Mouse (Mus musculus) forebrain, embryonic 14.5 days (tissue): Measurements from ENCODE around the gene Azin2. TPM values are rescaled to one million over a fixed set of nuclear protein-coding genes. Genes with fewer than 3 reads are reported as not detected.

Source experiments
- ATAC-seq: fragments of 200-750 bp; cut with Nextera tagmentation; 2 replicates; pipeline ENCODE4 v1.8.0; 2017; ENCODE audit warnings: mild to moderate bottlenecking, moderate library complexity
- DNase-seq: peaks from one replicate; pipeline ENCODE4 v3.0.0-alpha.2; 2015; ENCODE audit warnings: low spot score
- H3K27ac ChIP-seq: fragments of 300-500 bp; sonication (generic); 2 replicates; pipeline ENCODE4 v1.5.1; 2014; ENCODE audit warnings: low read depth, mild to moderate bottlenecking, control low read depth, low read length, moderate library complexity
- H3K27me3 ChIP-seq: fragments of 300-500 bp; sonication (generic); replicated peaks from 2 replicates; pipeline ENCODE4 v1.6.1; 2014; ENCODE audit warnings: low read length, control low read depth, mixed read lengths; ENCODE audit not compliant: control insufficient read depth, insufficient read depth
- H3K36me3 ChIP-seq: fragments of 300-500 bp; sonication (generic); 2 replicates; pipeline ENCODE4 v1.6.1; 2014; ENCODE audit warnings: low read length, control low read depth; ENCODE audit not compliant: control insufficient read depth, insufficient read depth
- H3K4me1 ChIP-seq: fragments of 300-500 bp; sonication (generic); 2 replicates; pipeline ENCODE4 v1.6.1; 2014; ENCODE audit warnings: antibody characterized with exemption, low read length, control low read depth; ENCODE audit not compliant: control insufficient read depth, insufficient read depth
- H3K4me2 ChIP-seq: fragments of 300-500 bp; sonication (generic); 2 replicates; pipeline ENCODE4 v1.6.1; 2014; ENCODE audit warnings: mild to moderate bottlenecking, control low read depth, low read length
- H3K4me3 ChIP-seq: fragments of 300-500 bp; sonication (generic); 2 replicates; pipeline ENCODE4 v1.5.1; 2014; ENCODE audit warnings: low read depth, low read length, control low read depth
- H3K9ac ChIP-seq: fragments of 300-500 bp; sonication (generic); 2 replicates; pipeline ENCODE4 v1.6.1; 2014; ENCODE audit warnings: mild to moderate bottlenecking, low read length, control low read depth, moderate library complexity
- H3K9me3 ChIP-seq: fragments of 300-500 bp; sonication (generic); replicated peaks from 2 replicates; pipeline ENCODE4 v1.6.1; 2016; ENCODE audit warnings: low read length, control low read depth, mixed read lengths; ENCODE audit not compliant: control insufficient read depth
- WGBS: fragments of 180-500 bp; shearing (Covaris S2); extraction: QIAGEN DNeasy Blood & Tissue Kit; methylation state at CpG from one replicate; pipeline ENCODE4 v1.1.7; 2014; 5-methylcytosine and 5-hydroxymethylcytosine counted together
- polyA plus RNA-seq: library from polyadenylated mRNA; unstranded; fragments of >200 nt; fragmentation: Nextera tagmentation; extraction: Ambion mirVana; gene quantifications from 2 replicates; pipeline ENCODE4 v1.2.1, GENCODE M21; 2014

Gene Azin2
- polyA plus RNA-seq, 1 experiment from 2014 or later, result 11.7 TPM

- no peaks in the 10 kb centered on the region for H3K27me3 ChIP-seq
- H3K36me3 ChIP-seq, result no peaks in the 10 kb centered on the region
- no peaks in the 10 kb centered on the region for H3K9me3 ChIP-seq
- no peak overlapping the region for H3K4me2 ChIP-seq
- no peaks in the 10 kb centered on the region for H3K4me1 ChIP-seq
- DNase-seq (no peak), ATAC-seq (no peak)
- WGBS, result 87% methylated on average over 2 of the region's 2 CpGs
- H3K4me3 ChIP-seq, result no peak overlapping the region
- H3K9ac ChIP-seq, result no peak overlapping the region
- no peak overlapping the region for H3K27ac ChIP-seq
These were observed 20.9 kb upstream of the Azin2 start for GRCm38 (mm10) chr4:128983151-128983550.

GRCm38 (mm10) chr4:128981833-128982180, 19.6 kb upstream of the Azin2 start:
- 77% methylated on average over 11 of the region's 11 CpGs for WGBS
- H3K4me1 ChIP-seq, result no peaks in the 10 kb centered on the region
- no peak overlapping the region for H3K9ac ChIP-seq
- no peaks in the 10 kb centered on the region for H3K36me3 ChIP-seq
- H3K27me3 ChIP-seq, result no peaks in the 10 kb centered on the region
- H3K4me3 ChIP-seq, result no peak overlapping the region
- H3K27ac ChIP-seq, result no peak overlapping the region
- H3K4me2 ChIP-seq, result no peak overlapping the region
- ATAC-seq, result no peak
- no peak for DNase-seq
- H3K9me3 ChIP-seq, result no peaks in the 10 kb centered on the region

GRCm38 (mm10) chr4:128980890-128981832, 18.9 kb upstream of the Azin2 start:
- Histone ChIP-seq H3K9me3 (no peaks in the 10 kb centered on the region), H3K4me2 (no peak overlapping the region), H3K4me3 (no peak overlapping the region), H3K4me1 (no peaks in the 10 kb centered on the region), H3K36me3 (no peaks in the 10 kb centered on the region), H3K27ac (no peak overlapping the region), H3K27me3 (no peaks in the 10 kb centered on the region), H3K9ac (no peak overlapping the region)
- DNase-seq (no peak), ATAC-seq (no peak)
- 81% methylated on average over 12 of the region's 12 CpGs for WGBS

- no peak overlapping the region for H3K27ac ChIP-seq
- DNase-seq, result no peak
- no peaks in the 10 kb centered on the region for H3K9me3 ChIP-seq
- ATAC-seq, result no peak
- H3K27me3 ChIP-seq, result no peaks in the 10 kb centered on the region
- H3K4me2 ChIP-seq, result no peak overlapping the region
- 58% methylated on average over 1 of the region's 1 CpGs for WGBS
- H3K4me3 ChIP-seq, result no peak overlapping the region
- H3K9ac ChIP-seq, result no peak overlapping the region
- no peaks in the 10 kb centered on the region for H3K4me1 ChIP-seq
- no peaks in the 10 kb centered on the region for H3K36me3 ChIP-seq
These were observed 16.4 kb upstream of the Azin2 start for GRCm38 (mm10) chr4:128978634-128979033.

- no peak overlapping the region for H3K4me2 ChIP-seq
- H3K27ac ChIP-seq, result no peak overlapping the region
- 66% methylated on average over 3 of the region's 3 CpGs for WGBS
- no peaks in the 10 kb centered on the region for H3K9me3 ChIP-seq
- no peaks in the 10 kb centered on the region for H3K4me1 ChIP-seq
- no peaks in the 10 kb centered on the region for H3K27me3 ChIP-seq
- no peak overlapping the region for H3K4me3 ChIP-seq
- H3K9ac ChIP-seq, result no peak overlapping the region
- H3K36me3 ChIP-seq, result no peaks in the 10 kb centered on the region
- DNase-seq (no peak), ATAC-seq (no peak)
These were observed 15.0 kb upstream of the Azin2 start for GRCm38 (mm10) chr4:128977217-128977616.

GRCm38 (mm10) chr4:128976577-128976976, 14.3 kb upstream of the Azin2 start:
- Histone ChIP-seq H3K4me1 (no peaks in the 10 kb centered on the region), H3K36me3 (no peaks in the 10 kb centered on the region), H3K4me2 (no peak overlapping the region), H3K9me3 (no peaks in the 10 kb centered on the region), H3K9ac (no peak overlapping the region), H3K27me3 (no peaks in the 10 kb centered on the region), H3K27ac (no peak overlapping the region), H3K4me3 (no peak overlapping the region)
- DNase-seq (no peak), ATAC-seq (no peak)
- 93% methylated on average over 4 of the region's 4 CpGs for WGBS

GRCm38 (mm10) chr4:128974677-128975076, 12.4 kb upstream of the Azin2 start:
- Histone ChIP-seq H3K9me3 (no peaks in the 10 kb centered on the region), H3K4me2 (no peak overlapping the region), H3K36me3 (no peaks in the 10 kb centered on the region), H3K9ac (no peak overlapping the region), H3K4me3 (no peak overlapping the region), H3K4me1 (no peaks in the 10 kb centered on the region), H3K27ac (no peak overlapping the region), H3K27me3 (no peaks in the 10 kb centered on the region)
- 84% methylated on average over 8 of the region's 8 CpGs for WGBS
- ATAC-seq, result no peak
- DNase-seq, result no peak

GRCm38 (mm10) chr4:128971065-128971694, 8.9 kb upstream of the Azin2 start:
- DNase-seq (peak; percentile 84), ATAC-seq (peak; percentile 40; the same call in 1 of the 2 replicates)
- Histone ChIP-seq H3K36me3 (no peaks in the 10 kb centered on the region), H3K4me3 (no peak overlapping the region), H3K9me3 (no peaks in the 10 kb centered on the region), H3K27ac (no peak overlapping the region), H3K9ac (no peak overlapping the region), H3K4me2 (no peak overlapping the region), H3K27me3 (no peaks in the 10 kb centered on the region), H3K4me1 (peaks cover 12% of the 10 kb centered on the region)
- WGBS, result 42% methylated on average over 14 of the region's 14 CpGs

- H3K9me3 ChIP-seq, result no peaks in the 10 kb centered on the region
- peaks cover 12% of the 10 kb centered on the region for H3K4me1 ChIP-seq
- no peak overlapping the region for H3K4me2 ChIP-seq
- DNase-seq (no peak), ATAC-seq (no peak)
- H3K27ac ChIP-seq, result no peak overlapping the region
- H3K4me3 ChIP-seq, result no peak overlapping the region
- WGBS, result 78% methylated on average over 7 of the region's 8 CpGs
- H3K27me3 ChIP-seq, result no peaks in the 10 kb centered on the region
- H3K9ac ChIP-seq, result no peak overlapping the region
- H3K36me3 ChIP-seq, result no peaks in the 10 kb centered on the region
These were observed 8.2 kb upstream of the Azin2 start for GRCm38 (mm10) chr4:128970417-128970807.
